Mouse (Mus musculus) cerebellum, adult 2 months (tissue): ENCODE results near the gene Hepacam.

Source experiments
- CTCF ChIP-seq: fragments of 200-500 bp; IDR thresholded peaks from 2 replicates; pipeline ENCODE4 v1.5.1; 2011; ENCODE audit warnings: low read depth, mild to moderate bottlenecking, control low read depth, low read length, moderate library complexity, borderline replicate concordance; ENCODE audit not compliant: insufficient read depth
- POLR2A ChIP-seq: fragments of 200-500 bp; IDR thresholded peaks from 2 replicates; pipeline ENCODE4 v1.6.1; 2011; ENCODE audit warnings: low read length, control low read depth, borderline replicate concordance; ENCODE audit not compliant: insufficient read depth

DNA sequence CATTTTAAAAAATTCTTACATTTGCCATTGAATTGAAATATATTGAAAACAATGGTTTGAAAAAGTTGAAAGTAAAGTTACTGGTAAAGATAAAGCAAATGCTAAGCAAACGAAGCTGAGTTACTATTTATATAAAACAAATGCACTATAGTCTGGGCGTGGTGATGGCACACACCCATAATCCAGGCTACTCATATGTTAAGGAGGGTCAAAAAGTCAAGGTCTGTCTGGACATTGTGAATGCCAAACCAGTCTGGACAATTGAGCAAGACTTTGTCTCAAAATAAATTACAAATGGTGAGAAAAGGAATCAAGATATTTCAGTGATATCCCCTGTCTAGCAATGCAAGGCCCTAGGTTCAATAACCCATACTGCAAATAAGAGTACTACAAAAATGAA lies 23.7 kb downstream of the Hepacam start:
- TF ChIP-seq POLR2A: no peak
- TF ChIP-seq CTCF: no peak
